Mouse (Mus musculus) neural tube, embryonic 13.5 days (tissue): ENCODE data around the gene Pabpn1l. TPM values are rescaled to one million over a fixed set of nuclear protein-coding genes. Genes with fewer than 3 reads are reported as not detected.

Experiments
- ATAC-seq: fragments of 200-750 bp; cut with Nextera tagmentation; 2 replicates; pipeline ENCODE4 v1.8.0; 2017; ENCODE audit warnings: low read depth, mild to moderate bottlenecking, moderate TSS enrichment, moderate library complexity
- H3K27ac ChIP-seq: fragments of 300-500 bp; sonication (generic); replicated peaks from 2 replicates; pipeline ENCODE4 v1.5.1; 2015; ENCODE audit warnings: moderate library complexity, mild to moderate bottlenecking, inconsistent platforms
- H3K27me3 ChIP-seq: fragments of 300-500 bp; sonication (generic); 2 replicates; pipeline ENCODE4 v1.6.1; 2015; ENCODE audit warnings: mild to moderate bottlenecking, inconsistent platforms
- H3K36me3 ChIP-seq: fragments of 300-500 bp; sonication (generic); 2 replicates; pipeline ENCODE4 v1.6.1; 2015; ENCODE audit warnings: mild to moderate bottlenecking, inconsistent platforms
- H3K4me1 ChIP-seq: fragments of 300-500 bp; sonication (generic); replicated peaks from 2 replicates; pipeline ENCODE4 v1.6.1; 2015; ENCODE audit warnings: inconsistent platforms
- H3K4me2 ChIP-seq: fragments of 300-500 bp; sonication (generic); 2 replicates; pipeline ENCODE4 v1.6.1; 2015; ENCODE audit warnings: inconsistent platforms, mild to moderate bottlenecking, moderate library complexity
- H3K4me3 ChIP-seq: fragments of 300-500 bp; sonication (generic); 2 replicates; pipeline ENCODE4 v1.5.1; 2015; ENCODE audit warnings: mild to moderate bottlenecking, inconsistent platforms
- H3K9ac ChIP-seq: fragments of 300-500 bp; sonication (generic); 2 replicates; pipeline ENCODE4 v1.6.1; 2015; ENCODE audit warnings: moderate library complexity, mild to moderate bottlenecking, inconsistent platforms
- H3K9me3 ChIP-seq: fragments of 300-500 bp; sonication (generic); 2 replicates; pipeline ENCODE4 v1.6.1; 2016; ENCODE audit warnings: inconsistent platforms
- WGBS: fragments of 180-500 bp; shearing (Covaris S2); methylation state at CpG from one replicate; pipeline ENCODE4 v1.1.7; 2015; 5-methylcytosine and 5-hydroxymethylcytosine counted together
- polyA plus RNA-seq: library from polyadenylated mRNA; unstranded; fragments of >200 nt; fragmentation: Nextera tagmentation; extraction: Ambion mirVana; gene quantifications from 2 replicates; pipeline ENCODE4 v1.2.1, GENCODE M21; 2015

Pabpn1l gene
- polyA plus RNA-seq, 1 experiment from 2014 or later, result not detected

- no peak overlapping the region for H3K4me3 ChIP-seq
- H3K27ac ChIP-seq, result no peak overlapping the region
- H3K4me2 ChIP-seq, result no peak overlapping the region
- peaks cover 95% of the 10 kb centered on the region for H3K4me1 ChIP-seq
- no peak overlapping the region for H3K9ac ChIP-seq
- H3K9me3 ChIP-seq, result no peaks in the 10 kb centered on the region
- no peaks in the 10 kb centered on the region for H3K27me3 ChIP-seq
- no peaks in the 10 kb centered on the region; the same call in 1 of the 2 replicates for H3K36me3 ChIP-seq
- no peak for ATAC-seq
- 79% methylated on average over 2 of the region's 2 CpGs for WGBS
Observed at GRCm38 (mm10) chr8:122661894-122662293, 39.4 kb upstream of the Pabpn1l start.

- no peak overlapping the region for H3K9ac ChIP-seq
- H3K27ac ChIP-seq, result peak overlapping the region; percentile 38
- H3K4me2 ChIP-seq, result 0 out of 2 replicates have a peak overlapping the region, but pooled peaks have one; percentile 5
- H3K27me3 ChIP-seq, result no peaks in the 10 kb centered on the region
- WGBS, result 33% methylated on average over 7 of the region's 7 CpGs
- no peaks in the 10 kb centered on the region; the same call in 1 of the 2 replicates for H3K36me3 ChIP-seq
- peaks cover 91% of the 10 kb centered on the region for H3K4me1 ChIP-seq
- no peak; the same call in 1 of the 2 replicates for ATAC-seq
- no peak overlapping the region for H3K4me3 ChIP-seq
- no peaks in the 10 kb centered on the region for H3K9me3 ChIP-seq
Observed at GRCm38 (mm10) chr8:122661138-122661537, 38.6 kb upstream of the Pabpn1l start.

GRCm38 (mm10) chr8:122660022-122660421, 37.5 kb upstream of the Pabpn1l start:
- WGBS, result 74% methylated on average over 2 of the region's 2 CpGs
- H3K4me3 ChIP-seq, result no peak overlapping the region

GRCm38 (mm10) chr8:122658807-122659160, 36.2 kb upstream of the Pabpn1l start:
- Histone ChIP-seq H3K9ac (no peak overlapping the region), H3K27ac (no peak overlapping the region), H3K27me3 (no peaks in the 10 kb centered on the region), H3K36me3 (no peaks in the 10 kb centered on the region; the same call in 1 of the 2 replicates), H3K4me3 (no peak overlapping the region), H3K4me1 (peaks cover 91% of the 10 kb centered on the region), H3K9me3 (no peaks in the 10 kb centered on the region), H3K4me2 (no peak overlapping the region)
- no peak for ATAC-seq
- WGBS, result 69% methylated on average over 9 of the region's 9 CpGs

More at GRCm38 (mm10) chr8:122660022-122660421, 37.5 kb upstream of the Pabpn1l start:
- ATAC-seq, result no peak
- no peaks in the 10 kb centered on the region; the same call in 1 of the 2 replicates for H3K36me3 ChIP-seq
- H3K9ac ChIP-seq, result no peak overlapping the region
- peaks cover 91% of the 10 kb centered on the region for H3K4me1 ChIP-seq
- no peaks in the 10 kb centered on the region for H3K27me3 ChIP-seq
- H3K27ac ChIP-seq, result no peak overlapping the region
- no peaks in the 10 kb centered on the region for H3K9me3 ChIP-seq
- no peak overlapping the region for H3K4me2 ChIP-seq

GRCm38 (mm10) chr8:122658149-122658806, 35.7 kb upstream of the Pabpn1l start:
- H3K4me3 ChIP-seq, result no peak overlapping the region
- H3K9me3 ChIP-seq, result no peaks in the 10 kb centered on the region
- ATAC-seq, result no peak; the same call in 1 of the 2 replicates
- H3K27ac ChIP-seq, result peak overlapping the region; percentile 33; the same call in 1 of the 2 replicates
- H3K4me1 ChIP-seq, result peaks cover 91% of the 10 kb centered on the region
- no peak overlapping the region for H3K9ac ChIP-seq
- no peaks in the 10 kb centered on the region for H3K27me3 ChIP-seq
- WGBS, result 69% methylated on average over 10 of the region's 10 CpGs
- H3K36me3 ChIP-seq, result no peaks in the 10 kb centered on the region; the same call in 1 of the 2 replicates
- no peak overlapping the region for H3K4me2 ChIP-seq

GRCm38 (mm10) chr8:122656056-122656999, 33.8 kb upstream of the Pabpn1l start:
- peaks cover 3% of the 10 kb centered on the region; the same call in 1 of the 2 replicates for H3K36me3 ChIP-seq
- ATAC-seq, result no peak
- WGBS, result 85% methylated on average over 13 of the region's 13 CpGs
- no peak overlapping the region for H3K4me2 ChIP-seq
- H3K9ac ChIP-seq, result no peak overlapping the region
- H3K4me3 ChIP-seq, result no peak overlapping the region
- H3K9me3 ChIP-seq, result no peaks in the 10 kb centered on the region
- peaks cover 92% of the 10 kb centered on the region for H3K4me1 ChIP-seq
- no peaks in the 10 kb centered on the region for H3K27me3 ChIP-seq
- no peak overlapping the region for H3K27ac ChIP-seq

- Histone ChIP-seq H3K4me2 (no peak overlapping the region), H3K27ac (no peak overlapping the region), H3K36me3 (peaks cover 10% of the 10 kb centered on the region), H3K9me3 (no peaks in the 10 kb centered on the region), H3K4me1 (peaks cover 92% of the 10 kb centered on the region), H3K9ac (no peak overlapping the region), H3K27me3 (no peaks in the 10 kb centered on the region), H3K4me3 (no peak overlapping the region)
- WGBS, result 52% methylated on average over 7 of the region's 7 CpGs
- ATAC-seq, result no peak
Observed at GRCm38 (mm10) chr8:122654768-122655167, 32.2 kb upstream of the Pabpn1l start.

GRCm38 (mm10) chr8:122652643-122653042, 30.1 kb upstream of the Pabpn1l start:
- WGBS, result 74% methylated on average over 6 of the region's 6 CpGs
- no peak overlapping the region for H3K4me2 ChIP-seq
- ATAC-seq, result no peak
- H3K27ac ChIP-seq, result no peak overlapping the region
- no peak overlapping the region for H3K9ac ChIP-seq
- H3K36me3 ChIP-seq, result peaks cover 31% of the 10 kb centered on the region
- no peaks in the 10 kb centered on the region for H3K27me3 ChIP-seq
- peaks cover 71% of the 10 kb centered on the region for H3K4me1 ChIP-seq
- H3K9me3 ChIP-seq, result no peaks in the 10 kb centered on the region
- no peak overlapping the region for H3K4me3 ChIP-seq

- H3K27me3 ChIP-seq, result no peaks in the 10 kb centered on the region
- H3K9me3 ChIP-seq, result no peaks in the 10 kb centered on the region
- H3K4me2 ChIP-seq, result no peak overlapping the region
- peaks cover 42% of the 10 kb centered on the region for H3K36me3 ChIP-seq
- peaks cover 65% of the 10 kb centered on the region for H3K4me1 ChIP-seq
- 53% methylated on average over 16 of the region's 16 CpGs for WGBS
- no peak overlapping the region for H3K9ac ChIP-seq
- H3K4me3 ChIP-seq, result no peak overlapping the region
- 0 out of 2 replicates have a peak overlapping the region, but pooled peaks have one; percentile 9 for H3K27ac ChIP-seq
- peak; percentile 50 for ATAC-seq
Observed at GRCm38 (mm10) chr8:122651326-122651921, 28.9 kb upstream of the Pabpn1l start.

GRCm38 (mm10) chr8:122648192-122648970, 25.8 kb upstream of the Pabpn1l start:
- Histone ChIP-seq H3K27me3 (no peaks in the 10 kb centered on the region), H3K27ac (no peak overlapping the region), H3K9ac (no peak overlapping the region), H3K4me2 (no peak overlapping the region), H3K36me3 (peaks cover 72% of the 10 kb centered on the region), H3K4me1 (peaks cover 35% of the 10 kb centered on the region), H3K4me3 (no peak overlapping the region), H3K9me3 (no peaks in the 10 kb centered on the region)
- 79% methylated on average over 15 of the region's 15 CpGs for WGBS
- no peak for ATAC-seq

GRCm38 (mm10) chr8:122646337-122646736, 23.8 kb upstream of the Pabpn1l start:
- Histone ChIP-seq H3K9me3 (no peaks in the 10 kb centered on the region), H3K4me3 (no peak overlapping the region), H3K27me3 (no peaks in the 10 kb centered on the region), H3K36me3 (peaks cover 88% of the 10 kb centered on the region), H3K27ac (no peak overlapping the region), H3K4me1 (peaks cover 15% of the 10 kb centered on the region), H3K4me2 (no peak overlapping the region), H3K9ac (no peak overlapping the region)
- WGBS, result 90% methylated on average over 16 of the region's 16 CpGs
- no peak for ATAC-seq
